Mouse (Mus musculus) urinary bladder, postnatal 4 days (tissue): ENCODE data around the gene Nanos2.
A peak's percentile ranks its signal among the peaks of the same experiment; 100 is the strongest.

Experiments used
- DNase-seq, 2 experiments: peaks; one replicate each; pipeline ENCODE4 v3.0.0; 2021 to 2022; ENCODE audit warnings: low spot score in 2 of 2

Nanos2 gene

GRCm38 (mm10) chr7:19017909-19018308 is 30.7 kb downstream of the Nanos2 start:
- no peak for DNase-seq

GRCm38 (mm10) chr7:19021048-19021447 is 33.8 kb downstream of the Nanos2 start:
- DNase-seq: no peak

- DNase-seq: no peak
These were observed 35.2 kb downstream of the Nanos2 start for GRCm38 (mm10) chr7:19022189-19022958.

GRCm38 (mm10) chr7:19023357-19023814 is 36.2 kb downstream of the Nanos2 start, which contains the start of gene Foxa3:
Foxa3 (minus strand) TSS chr7:19023538.
- peak in 1 of 2 experiments; percentile 48 for DNase-seq

GRCm38 (mm10) chr7:19024096-19024506 is 36.9 kb downstream of the Nanos2 start, which contains the start of gene Sympk:
Sympk (plus strand) TSS chr7:19024377.
- DNase-seq: peak; percentile 95 to 96

- DNase-seq: no peak
These were observed 37.5 kb downstream of the Nanos2 start for GRCm38 (mm10) chr7:19024581-19025255.

GRCm38 (mm10) chr7:19028067-19028466 is 40.9 kb downstream of the Nanos2 start:
- no peak for DNase-seq

- DNase-seq: no peak
These were observed 42.0 kb downstream of the Nanos2 start for GRCm38 (mm10) chr7:19029084-19029653.

GRCm38 (mm10) chr7:19031641-19032040 is 44.4 kb downstream of the Nanos2 start:
- no peak for DNase-seq
